Mouse (Mus musculus): Measurements from ENCODE around the gene Dennd2d. TPM values are rescaled to one million over a fixed set of nuclear protein-coding genes. Genes with fewer than 3 reads are reported as not detected.

The Dennd2d gene
- polyA plus RNA-seq, 1 experiment, result 4.9 TPM

DNA sequence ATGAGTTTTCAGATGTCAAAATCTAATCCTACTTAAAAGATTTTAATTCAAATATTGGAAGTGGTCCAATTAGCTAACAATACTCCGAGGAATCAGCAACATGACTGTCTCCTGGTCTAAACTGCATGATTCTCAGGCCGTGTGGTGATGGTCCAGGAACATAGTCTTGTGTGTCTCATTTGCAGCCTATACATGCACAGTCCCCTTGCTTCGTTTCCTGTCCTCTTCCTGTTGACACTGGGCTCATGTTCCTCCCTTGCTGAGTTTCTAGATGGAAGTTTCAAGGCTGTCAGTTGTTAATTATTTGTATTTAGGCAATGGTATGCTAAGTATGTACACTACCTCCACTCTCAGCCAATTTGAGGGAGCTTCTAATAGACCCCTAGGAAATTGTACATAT, 14.8 kb downstream of the Dennd2d start:
- Histone ChIP-seq H3K79me2 (ENCODE audit: control insufficient read depth, insufficient read depth) (no peaks in the 10 kb centered on the region), H3K36me3 (ENCODE audit: control insufficient read depth, insufficient read depth) (peaks cover 8% of the 10 kb centered on the region), H3K4me3 (no peak overlapping the region), H3ac (ENCODE audit: control insufficient read depth, insufficient read length) (no peak overlapping the region), H3K27me3 (ENCODE audit: control insufficient read depth, insufficient read depth, insufficient read length) (no peaks in the 10 kb centered on the region), H3K4me2 (ENCODE audit: low read depth) (no peak overlapping the region)
- TF ChIP-seq USF1 (IDR thresholded peaks at IDR 0.05; ENCODE audit: low read depth), result no peak
- no peak for TF ChIP-seq POLR2AphosphoS2 (IDR thresholded peaks at IDR 0.05; ENCODE audit: insufficient read length, low read depth)
- no peak for TF ChIP-seq POLR2A (IDR thresholded peaks at IDR 0.05; ENCODE audit: insufficient read length, low read depth)
- TF ChIP-seq MYOD1 (IDR thresholded peaks at IDR 0.05; ENCODE audit: control insufficient read depth in 1 of 3, insufficient read length in 2 of 3, low read depth in 2 of 3), result no peak
- no peak for TF ChIP-seq TCF3 (IDR thresholded peaks at IDR 0.05; ENCODE audit: insufficient read length, low read depth)
- TF ChIP-seq CEBPB (IDR thresholded peaks at IDR 0.05; ENCODE audit: insufficient read depth, poor library complexity, severe bottlenecking), result no peak
- no peak for TF ChIP-seq TCF12 (IDR thresholded peaks at IDR 0.05; ENCODE audit: insufficient read depth, poor library complexity, severe bottlenecking)
- no peak for TF ChIP-seq MAX (IDR thresholded peaks at IDR 0.05; ENCODE audit: low read depth)
- TF ChIP-seq MYOG (IDR thresholded peaks at IDR 0.05; ENCODE audit: control insufficient read depth in 1 of 3, insufficient read depth in 1 of 3, insufficient read length in 2 of 3, low read depth in 2 of 3), result no peak
- TF ChIP-seq SRF (IDR thresholded peaks at IDR 0.05; ENCODE audit: control insufficient read depth, insufficient read length, low read depth), result no peak
- TF ChIP-seq REST (IDR thresholded peaks at IDR 0.05; ENCODE audit: insufficient read depth, insufficient read length), result no peak

DNA sequence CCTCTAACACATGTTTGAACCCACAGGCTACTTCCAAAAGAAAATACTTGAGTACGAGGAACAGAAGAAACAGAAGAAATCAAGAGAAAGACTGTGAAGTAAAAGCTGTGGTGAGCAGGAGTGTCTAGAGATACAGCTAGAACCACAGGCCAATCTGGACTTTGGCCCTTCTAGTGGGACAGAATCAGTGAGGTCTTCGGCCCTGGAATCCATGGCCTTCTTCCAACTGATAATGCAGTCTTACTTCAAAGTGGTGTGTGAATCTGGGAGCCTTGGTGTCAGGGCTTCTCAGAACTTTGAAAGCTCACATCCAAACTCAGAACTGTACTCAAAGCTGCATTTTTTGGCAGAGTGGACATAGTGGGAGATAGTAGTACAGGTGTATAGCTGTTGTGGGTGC, 18.3 kb downstream of the Dennd2d start:
- Histone ChIP-seq H3K4me2 (ENCODE audit: low read depth) (no peak overlapping the region), H3K4me3 (no peak overlapping the region), H3ac (ENCODE audit: control insufficient read depth, insufficient read length) (no peak overlapping the region), H3K27me3 (ENCODE audit: control insufficient read depth, insufficient read depth, insufficient read length) (no peaks in the 10 kb centered on the region), H3K36me3 (ENCODE audit: control insufficient read depth, insufficient read depth) (peaks cover 36% of the 10 kb centered on the region), H3K79me2 (ENCODE audit: control insufficient read depth, insufficient read depth) (no peaks in the 10 kb centered on the region)
- TF ChIP-seq REST (IDR thresholded peaks at IDR 0.05; ENCODE audit: insufficient read depth, insufficient read length) (no peak), MAX (IDR thresholded peaks at IDR 0.05; ENCODE audit: low read depth) (no peak), CEBPB (IDR thresholded peaks at IDR 0.05; ENCODE audit: insufficient read depth, poor library complexity, severe bottlenecking) (no peak), E2F4 (IDR thresholded peaks at IDR 0.05; ENCODE audit: insufficient read depth) (no peak), USF1 (IDR thresholded peaks at IDR 0.05; ENCODE audit: low read depth) (no peak), MYOG (IDR thresholded peaks at IDR 0.05; ENCODE audit: control insufficient read depth in 1 of 3, insufficient read depth in 1 of 3, insufficient read length in 2 of 3, low read depth in 2 of 3) (no peak), SRF (IDR thresholded peaks at IDR 0.05; ENCODE audit: control insufficient read depth, insufficient read length, low read depth) (no peak), POLR2A (IDR thresholded peaks at IDR 0.05; ENCODE audit: insufficient read length, low read depth) (no peak), TCF12 (IDR thresholded peaks at IDR 0.05; ENCODE audit: insufficient read depth, poor library complexity, severe bottlenecking) (no peak), MYOD1 (IDR thresholded peaks at IDR 0.05; ENCODE audit: control insufficient read depth in 1 of 3, insufficient read length in 2 of 3, low read depth in 2 of 3) (no peak), TCF3 (IDR thresholded peaks at IDR 0.05; ENCODE audit: insufficient read length, low read depth) (no peak), POLR2AphosphoS2 (IDR thresholded peaks at IDR 0.05; ENCODE audit: insufficient read length, low read depth) (no peak)

DNA sequence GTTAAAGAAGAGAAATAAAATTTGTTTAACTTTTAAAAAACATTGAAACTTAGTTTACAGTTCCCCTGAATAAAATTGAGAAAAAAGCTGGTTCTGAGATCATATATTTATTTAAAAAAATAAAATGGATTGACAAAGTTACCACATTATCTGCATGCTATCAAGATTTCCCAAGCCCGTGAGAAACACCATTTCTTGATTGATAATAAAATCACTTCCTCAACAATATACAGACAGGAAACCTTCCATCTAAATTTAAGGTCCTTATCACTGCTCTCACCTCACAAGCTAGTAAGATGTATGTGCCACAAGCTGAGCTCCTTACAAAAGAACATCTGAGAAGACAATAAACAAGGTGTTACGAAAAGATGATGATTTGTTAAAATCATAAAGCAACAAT, 20.7 kb downstream of the Dennd2d start:
- Histone ChIP-seq H3K79me2 (ENCODE audit: control insufficient read depth, insufficient read depth) (no peaks in the 10 kb centered on the region), H3ac (ENCODE audit: control insufficient read depth, insufficient read length) (no peak overlapping the region), H3K27me3 (ENCODE audit: control insufficient read depth, insufficient read depth, insufficient read length) (no peaks in the 10 kb centered on the region), H3K36me3 (ENCODE audit: control insufficient read depth, insufficient read depth) (peaks cover 43% of the 10 kb centered on the region), H3K4me2 (ENCODE audit: low read depth) (no peak overlapping the region), H3K4me3 (no peak overlapping the region)
- TF ChIP-seq REST (IDR thresholded peaks at IDR 0.05; ENCODE audit: insufficient read depth, insufficient read length) (no peak), SRF (IDR thresholded peaks at IDR 0.05; ENCODE audit: control insufficient read depth, insufficient read length, low read depth) (no peak), CEBPB (IDR thresholded peaks at IDR 0.05; ENCODE audit: insufficient read depth, poor library complexity, severe bottlenecking) (no peak), TCF12 (IDR thresholded peaks at IDR 0.05; ENCODE audit: insufficient read depth, poor library complexity, severe bottlenecking) (no peak), MAX (IDR thresholded peaks at IDR 0.05; ENCODE audit: low read depth) (no peak), MYOD1 (IDR thresholded peaks at IDR 0.05; ENCODE audit: control insufficient read depth in 1 of 3, insufficient read length in 2 of 3, low read depth in 2 of 3) (no peak), USF1 (IDR thresholded peaks at IDR 0.05; ENCODE audit: low read depth) (no peak), POLR2A (IDR thresholded peaks at IDR 0.05; ENCODE audit: insufficient read length, low read depth) (no peak), E2F4 (IDR thresholded peaks at IDR 0.05; ENCODE audit: insufficient read depth) (no peak), POLR2AphosphoS2 (IDR thresholded peaks at IDR 0.05; ENCODE audit: insufficient read length, low read depth) (no peak), MYOG (IDR thresholded peaks at IDR 0.05; ENCODE audit: control insufficient read depth in 1 of 3, insufficient read depth in 1 of 3, insufficient read length in 2 of 3, low read depth in 2 of 3) (no peak)

DNA sequence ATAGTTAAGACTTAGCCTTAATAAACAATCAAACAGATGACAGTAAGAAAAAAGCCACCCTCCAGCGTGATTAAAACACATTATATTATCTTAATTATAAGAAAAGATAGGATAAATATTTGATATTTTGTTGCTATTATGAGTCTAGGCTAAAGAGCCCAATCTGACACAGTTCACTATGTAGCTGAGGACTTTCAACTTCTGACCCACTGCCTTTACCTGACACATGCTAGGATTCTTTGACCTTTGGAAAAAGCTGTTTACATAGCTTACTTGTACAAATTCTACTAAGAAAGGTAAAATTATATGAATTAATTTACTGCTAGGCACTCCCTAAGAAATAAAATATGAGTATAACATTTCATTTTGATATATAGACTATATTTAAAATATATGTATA, 28.5 kb downstream of the Dennd2d start:
- TF ChIP-seq MYOD1 (IDR thresholded peaks at IDR 0.05; ENCODE audit: control insufficient read depth in 1 of 3, insufficient read length in 2 of 3, low read depth in 2 of 3) (no peak), TCF12 (IDR thresholded peaks at IDR 0.05; ENCODE audit: insufficient read depth, poor library complexity, severe bottlenecking) (no peak)
- no peaks in the 10 kb centered on the region for H3K27me3 ChIP-seq (ENCODE audit: control insufficient read depth, insufficient read depth, insufficient read length)
- H3K36me3 ChIP-seq (ENCODE audit: control insufficient read depth, insufficient read depth), result peaks cover 10% of the 10 kb centered on the region
- H3K4me2 ChIP-seq (ENCODE audit: low read depth), result no peak overlapping the region
- no peak overlapping the region for H3ac ChIP-seq (ENCODE audit: control insufficient read depth, insufficient read length)
- H3K79me2 ChIP-seq (ENCODE audit: control insufficient read depth, insufficient read depth), result no peaks in the 10 kb centered on the region
- no peak overlapping the region for H3K4me3 ChIP-seq

DNA sequence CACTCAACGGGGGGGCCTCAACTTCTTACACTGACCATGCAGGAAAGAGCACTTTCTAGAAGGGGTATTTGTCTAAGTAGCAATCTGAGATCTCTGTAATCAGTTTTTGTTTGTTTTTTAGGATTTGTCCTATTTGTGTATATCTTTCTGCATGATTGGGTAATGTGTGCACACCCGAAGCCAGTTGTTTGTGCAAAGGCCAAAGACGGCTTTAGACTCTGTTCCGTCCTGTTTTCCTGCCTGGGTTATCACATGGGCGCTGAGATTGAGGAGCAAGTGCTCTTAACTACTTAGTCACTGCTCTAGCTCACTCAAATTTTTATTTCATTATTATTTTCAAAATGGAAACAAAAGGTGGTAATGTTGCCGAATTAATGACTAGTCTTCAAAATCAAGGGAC, 32.8 kb downstream of the Dennd2d start:
- Histone ChIP-seq H3K36me3 (ENCODE audit: control insufficient read depth, insufficient read depth) (peaks cover 10% of the 10 kb centered on the region), H3K4me2 (ENCODE audit: low read depth) (no peak overlapping the region), H3ac (ENCODE audit: control insufficient read depth, insufficient read length) (no peak overlapping the region), H3K27me3 (ENCODE audit: control insufficient read depth, insufficient read depth, insufficient read length) (no peaks in the 10 kb centered on the region), H3K79me2 (ENCODE audit: control insufficient read depth, insufficient read depth) (no peaks in the 10 kb centered on the region), H3K4me3 (no peak overlapping the region)
- TF ChIP-seq E2F4 (IDR thresholded peaks at IDR 0.05; ENCODE audit: insufficient read depth) (no peak), TCF12 (IDR thresholded peaks at IDR 0.05; ENCODE audit: insufficient read depth, poor library complexity, severe bottlenecking) (no peak), MYOD1 (IDR thresholded peaks at IDR 0.05; ENCODE audit: control insufficient read depth in 1 of 3, insufficient read length in 2 of 3, low read depth in 2 of 3) (no peak), SRF (IDR thresholded peaks at IDR 0.05; ENCODE audit: control insufficient read depth, insufficient read length, low read depth) (no peak), POLR2A (IDR thresholded peaks at IDR 0.05; ENCODE audit: insufficient read length, low read depth) (no peak), POLR2AphosphoS2 (IDR thresholded peaks at IDR 0.05; ENCODE audit: insufficient read length, low read depth) (no peak)
